Mouse (Mus musculus) regulatory T cell (primary cell): ENCODE measurements at regions not wholly inside any gene's neighbourhood (a gene's known extent, or its start where the extent isn't known, plus 50 kb on each side); places are given as distances from the start of the nearest gene placed in this dataset.

Experiments used
- in situ Hi-C: fragments of 300-600 bp; cut with MboI, MseI; formaldehyde crosslinking; loops from one replicate; pipeline ENCODE4 v1.15.1; 2025; ENCODE audit warnings: high pct_unique_total_duplicates

- in situ Hi-C loops: no loop called here
These were observed 242.9 kb upstream of the Adgrl2 start for GRCm38 (mm10) chr3:149233191-149233641.

- in situ Hi-C loops: no loop called here
These were observed 241.0 kb upstream of the Adgrl2 start for GRCm38 (mm10) chr3:149231346-149231745.

- in situ Hi-C loops: no loop called here
These were observed 237.2 kb upstream of the Adgrl2 start for GRCm38 (mm10) chr3:149227556-149227955.

GRCm38 (mm10) chr3:149226723-149227122 is 236.4 kb upstream of the Adgrl2 start:
- in situ Hi-C loops: no loop called here

GRCm38 (mm10) chr3:149225684-149226083 is 235.3 kb upstream of the Adgrl2 start:
- in situ Hi-C loops: no loop called here

GRCm38 (mm10) chr3:149224271-149224670 is 233.9 kb upstream of the Adgrl2 start:
- in situ Hi-C loops: no loop called here

- in situ Hi-C loops: no loop called here
These were observed 233.4 kb upstream of the Adgrl2 start for GRCm38 (mm10) chr3:149223776-149224175.

GRCm38 (mm10) chr3:149220958-149221357 is 230.6 kb upstream of the Adgrl2 start:
- in situ Hi-C loops: no loop called here

- in situ Hi-C loops: no loop called here
These were observed 230.1 kb upstream of the Adgrl2 start for GRCm38 (mm10) chr3:149220304-149220951.

- in situ Hi-C loops: no loop called here
These were observed 229.3 kb upstream of the Adgrl2 start for GRCm38 (mm10) chr3:149219381-149220303.

GRCm38 (mm10) chr3:149217916-149218803 is 227.8 kb upstream of the Adgrl2 start:
- in situ Hi-C loops: no loop called here

GRCm38 (mm10) chr3:149216759-149217400 is 226.5 kb upstream of the Adgrl2 start:
- in situ Hi-C loops: no loop called here

GRCm38 (mm10) chr3:149215691-149216090 is 225.3 kb upstream of the Adgrl2 start:
- in situ Hi-C loops: no loop called here

- in situ Hi-C loops: no loop called here
These were observed 221.6 kb upstream of the Adgrl2 start for GRCm38 (mm10) chr3:149211909-149212308.

GRCm38 (mm10) chr3:149209260-149209659 is 218.9 kb upstream of the Adgrl2 start:
- in situ Hi-C loops: no loop called here

GRCm38 (mm10) chr3:149203451-149203850 is 213.1 kb upstream of the Adgrl2 start:
- in situ Hi-C loops: no loop called here

GRCm38 (mm10) chr3:149196477-149197185 is 206.3 kb upstream of the Adgrl2 start:
- in situ Hi-C loops: no loop called here

- in situ Hi-C loops: no loop called here
These were observed 200.7 kb upstream of the Adgrl2 start for GRCm38 (mm10) chr3:149190856-149191576.

- in situ Hi-C loops: no loop called here
These were observed 193.8 kb upstream of the Adgrl2 start for GRCm38 (mm10) chr3:149184136-149184551.

GRCm38 (mm10) chr3:149182095-149182494 is 191.7 kb upstream of the Adgrl2 start:
- in situ Hi-C loops: no loop called here
